Mouse (Mus musculus) limb, embryonic 14.5 days (tissue): ENCODE measurements around the gene Gopc. TPM values are rescaled to one million over a fixed set of nuclear protein-coding genes. Genes with fewer than 3 reads are reported as not detected.

Experiments used
- ATAC-seq: fragments of 200-750 bp; cut with Nextera tagmentation; 2 replicates; pipeline ENCODE4 v1.8.0; 2017; ENCODE audit warnings: low read depth, moderate number of reproducible peaks, moderate TSS enrichment; ENCODE audit not compliant: low FRiP score
- DNase-seq: peaks from one replicate; pipeline ENCODE4 v3.0.0-alpha.2; 2015; ENCODE audit warnings: low spot score
- H3K27ac ChIP-seq: fragments of 300-500 bp; sonication (generic); replicated peaks from 2 replicates; pipeline ENCODE4 v1.5.1; 2014; ENCODE audit warnings: low read depth, mild to moderate bottlenecking, low read length, moderate library complexity, mixed read lengths
- H3K27me3 ChIP-seq: fragments of 300-500 bp; sonication (generic); 2 replicates; pipeline ENCODE4 v1.6.1; 2014; ENCODE audit warnings: low read length, mixed read lengths; ENCODE audit not compliant: control insufficient read depth, insufficient read depth
- H3K36me3 ChIP-seq: fragments of 300-500 bp; sonication (generic); 2 replicates; pipeline ENCODE4 v1.6.1; 2014; ENCODE audit warnings: mild to moderate bottlenecking, low read length, moderate library complexity, mixed read lengths; ENCODE audit not compliant: control insufficient read depth, insufficient read depth
- H3K4me1 ChIP-seq: fragments of 300-500 bp; sonication (generic); 2 replicates; pipeline ENCODE4 v1.6.1; 2014; ENCODE audit warnings: antibody characterized with exemption, low read length, mixed read lengths; ENCODE audit not compliant: control insufficient read depth, insufficient read depth
- H3K4me2 ChIP-seq: fragments of 300-500 bp; sonication (generic); replicated peaks from 2 replicates; pipeline ENCODE4 v1.6.1; 2014; ENCODE audit warnings: low read depth, mild to moderate bottlenecking, low read length, moderate library complexity; ENCODE audit not compliant: severe bottlenecking
- H3K4me3 ChIP-seq: fragments of 300-500 bp; sonication (generic); replicated peaks from 2 replicates; pipeline ENCODE4 v1.5.1; 2014; ENCODE audit warnings: low read length
- H3K9ac ChIP-seq: fragments of 300-500 bp; sonication (generic); 2 replicates; pipeline ENCODE4 v1.6.1; 2014; ENCODE audit warnings: mild to moderate bottlenecking, low read depth, low read length, moderate library complexity; ENCODE audit not compliant: severe bottlenecking
- H3K9me3 ChIP-seq: fragments of 300-500 bp; sonication (generic); 2 replicates; pipeline ENCODE4 v1.6.1; 2016; ENCODE audit warnings: low read length; ENCODE audit not compliant: control insufficient read depth
- POLR2A ChIP-seq: fragments of 200-500 bp; IDR thresholded peaks from 2 replicates; pipeline ENCODE4 v1.8.0; 2012; ENCODE audit warnings: inconsistent platforms, mild to moderate bottlenecking, moderate library complexity, borderline replicate concordance; ENCODE audit not compliant: insufficient read depth, insufficient read length; ENCODE audit errors: extremely low read depth
- WGBS: fragments of 180-500 bp; shearing (Covaris S2); extraction: QIAGEN DNeasy Blood & Tissue Kit; methylation state at CpG from one replicate; pipeline ENCODE4 v1.1.7; 2014; 5-methylcytosine and 5-hydroxymethylcytosine counted together
- polyA plus RNA-seq, 2 experiments: library from polyadenylated mRNA; depleted of rRNA in 1 of 2; stranded (reverse) in 1 of 2; unstranded in 1 of 2; fragments of >200 nt; fragmentation: Nextera tagmentation in 1 of 2; extraction: Ambion mirVana in 1 of 2; gene quantifications; 2 replicates each; pipeline versions ENCODE4 v1.2.1 to v1.2.3; 2012 to 2014

Gene Gopc
- polyA plus RNA-seq, 2 experiments = 17.6 to 20.2 TPM

- ATAC-seq (no peak), DNase-seq (no peak)
- whole genome bisulfite sequencing = 92% methylated on average over 6 of the region's 6 CpGs
- Histone ChIP-seq H3K9me3 (no peaks in the 10 kb centered on the region), H3K36me3 (peaks cover 4% of the 10 kb centered on the region; the same call in 1 of the 2 replicates), H3K4me2 (no peak overlapping the region), H3K4me3 (no peak overlapping the region), H3K27me3 (no peaks in the 10 kb centered on the region), H3K27ac (no peak overlapping the region), H3K4me1 (peaks cover 13% of the 10 kb centered on the region), H3K9ac (no peak overlapping the region)
- no peak for TF ChIP-seq POLR2A
Observed at GRCm38 (mm10) chr10:52421716-52422115, 39.8 kb upstream of the Gopc start.

DNA sequence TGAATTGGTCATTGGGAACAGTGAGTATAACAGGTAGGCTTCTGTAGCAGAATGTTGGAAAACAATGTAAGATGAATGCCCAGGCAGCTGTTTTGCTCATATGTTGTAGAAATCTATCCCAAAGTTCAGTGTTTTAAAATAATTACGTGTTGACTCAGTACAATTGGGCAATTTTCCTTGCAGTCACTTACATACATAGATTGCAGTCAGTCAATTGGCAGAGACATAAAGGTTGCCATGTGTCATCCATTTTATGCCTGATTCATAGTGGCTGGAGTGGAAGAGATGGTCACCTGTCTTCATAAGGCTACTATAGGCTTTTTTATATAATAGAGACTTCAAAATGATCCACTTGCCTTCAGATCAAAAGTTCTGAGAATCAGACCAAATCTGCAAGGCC is 38.6 kb upstream of the Gopc start:
- Histone ChIP-seq H3K27ac (no peak overlapping the region), H3K4me2 (no peak overlapping the region), H3K9ac (no peak overlapping the region), H3K36me3 (peaks cover 4% of the 10 kb centered on the region; the same call in 1 of the 2 replicates), H3K4me1 (peaks cover 16% of the 10 kb centered on the region), H3K27me3 (no peaks in the 10 kb centered on the region), H3K4me3 (no peak overlapping the region), H3K9me3 (no peaks in the 10 kb centered on the region)
- DNase-seq (no peak), ATAC-seq (no peak)
- TF ChIP-seq POLR2A = no peak
- 90% methylated on average over 1 of the region's 1 CpGs for WGBS

DNA sequence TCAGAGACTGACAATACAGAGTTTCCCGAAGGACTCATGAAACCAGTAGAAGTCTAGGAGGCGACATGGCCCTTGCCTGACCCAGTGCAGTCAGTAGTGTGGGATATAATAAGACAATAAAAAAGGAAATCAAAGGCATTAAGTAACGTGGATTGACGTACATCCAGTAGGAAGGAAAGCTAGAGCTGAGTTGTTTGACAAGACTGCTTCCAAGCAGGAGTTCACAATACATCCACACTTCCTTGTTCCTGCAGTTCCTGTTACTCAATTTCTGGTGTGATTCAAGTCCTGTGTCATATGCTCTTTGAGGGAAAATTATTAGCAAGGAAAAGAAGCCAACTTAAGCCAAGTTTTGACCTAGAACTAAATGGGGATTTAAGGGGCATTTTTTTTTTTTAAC is 37.5 kb upstream of the Gopc start:
- TF ChIP-seq POLR2A = no peak
- ATAC-seq (no peak), DNase-seq (no peak)
- Histone ChIP-seq H3K27me3 (no peaks in the 10 kb centered on the region), H3K36me3 (peaks cover 4% of the 10 kb centered on the region; the same call in 1 of the 2 replicates), H3K9me3 (no peaks in the 10 kb centered on the region), H3K4me2 (peak overlapping the region; percentile 61), H3K4me3 (peak overlapping the region; percentile 95), H3K9ac (no peak overlapping the region), H3K4me1 (peaks cover 16% of the 10 kb centered on the region), H3K27ac (no peak overlapping the region)
- WGBS = 71% methylated on average over 4 of the region's 4 CpGs

DNA sequence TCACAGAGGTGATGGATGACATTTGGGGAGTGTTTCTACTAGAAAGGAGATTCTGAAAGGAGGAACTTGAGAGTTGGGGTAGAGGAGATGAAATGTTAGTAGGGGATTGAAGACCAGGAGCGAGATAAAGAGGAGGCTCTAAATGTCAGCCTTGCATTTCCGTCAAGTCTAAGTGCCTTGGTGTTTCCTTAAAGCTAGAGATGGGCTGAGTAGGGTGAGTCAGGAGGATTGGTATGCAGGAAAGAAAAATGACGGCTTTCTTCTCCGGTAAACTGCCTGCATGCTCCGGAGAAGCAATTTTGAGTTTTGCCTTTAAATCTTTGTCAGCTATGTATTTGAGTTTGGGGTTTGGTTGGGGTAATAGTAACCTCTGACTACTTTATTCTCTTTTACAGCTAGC is 37.0 kb upstream of the Gopc start:
- H3K27me3 ChIP-seq = no peaks in the 10 kb centered on the region
- 68% methylated on average over 5 of the region's 5 CpGs for WGBS
- peak overlapping the region; percentile 95 for H3K4me3 ChIP-seq
- H3K4me1 ChIP-seq = peaks cover 16% of the 10 kb centered on the region
- DNase-seq = no peak
- no peaks in the 10 kb centered on the region for H3K9me3 ChIP-seq
- TF ChIP-seq POLR2A = no peak
- ATAC-seq = no peak
- H3K27ac ChIP-seq = no peak overlapping the region
- peaks cover 4% of the 10 kb centered on the region; the same call in 1 of the 2 replicates for H3K36me3 ChIP-seq
- H3K4me2 ChIP-seq = peak overlapping the region; percentile 61
- peak overlapping the region; percentile 91; the same call in 1 of the 2 replicates for H3K9ac ChIP-seq

GRCm38 (mm10) chr10:52417998-52418860 is 36.3 kb upstream of the Gopc start:
- Histone ChIP-seq H3K4me3 (peak overlapping the region; percentile 95), H3K4me1 (peaks cover 16% of the 10 kb centered on the region), H3K9ac (peak overlapping the region; percentile 91), H3K9me3 (no peaks in the 10 kb centered on the region), H3K4me2 (peak overlapping the region; percentile 61), H3K27me3 (no peaks in the 10 kb centered on the region), H3K27ac (peak overlapping the region; percentile 91), H3K36me3 (peaks cover 4% of the 10 kb centered on the region; the same call in 1 of the 2 replicates)
- 5% methylated on average over 35 of the region's 39 CpGs for WGBS
- peak; percentile 13 for DNase-seq
- peak; percentile 12 for ATAC-seq
- TF ChIP-seq POLR2A = no peak
